Mouse (Mus musculus): ENCODE results near the gene Slc46a1.

Slc46a1 gene

GRCm38 (mm10) chr11:78455308-78455707 lies 10.2 kb upstream of the Slc46a1 start:
- DNase-seq (ENCODE audit: low read depth, low spot score) = no peak

- no peak for DNase-seq (ENCODE audit: low read depth, low spot score)
These were observed 6.8 kb upstream of the Slc46a1 start for GRCm38 (mm10) chr11:78458740-78459139.

- no peak for DNase-seq (ENCODE audit: low read depth, low spot score)
These were observed 3.6 kb upstream of the Slc46a1 start for GRCm38 (mm10) chr11:78461894-78462293.

GRCm38 (mm10) chr11:78462669-78463068 lies 2.8 kb upstream of the Slc46a1 start:
- DNase-seq (ENCODE audit: low read depth, low spot score) = no peak

- DNase-seq (ENCODE audit: low read depth, low spot score) = no peak
These were observed 2.0 kb upstream of the Slc46a1 start for GRCm38 (mm10) chr11:78463286-78464036.

- DNase-seq (ENCODE audit: low read depth, low spot score) = no peak
These were observed 381 bp upstream of the Slc46a1 start for GRCm38 (mm10) chr11:78465116-78465515.

- DNase-seq (ENCODE audit: low read depth, low spot score) = no peak
These were observed 880 bp downstream of the Slc46a1 start for GRCm38 (mm10) chr11:78466242-78466912.

- no peak for DNase-seq (ENCODE audit: low read depth, low spot score)
These were observed 2.0 kb downstream of the Slc46a1 start for GRCm38 (mm10) chr11:78467515-78467914.

- no peak for DNase-seq (ENCODE audit: low read depth, low spot score)
These were observed 2.4 kb downstream of the Slc46a1 start for GRCm38 (mm10) chr11:78467932-78468331.

GRCm38 (mm10) chr11:78471326-78472103 lies 6.0 kb downstream of the Slc46a1 start:
- no peak for DNase-seq (ENCODE audit: low read depth, low spot score)

GRCm38 (mm10) chr11:78475289-78475688 lies 9.8 kb downstream of the Slc46a1 start:
- DNase-seq (ENCODE audit: low read depth, low spot score) = no peak

- DNase-seq (ENCODE audit: low read depth, low spot score) = no peak
These were observed 18.1 kb downstream of the Slc46a1 start for GRCm38 (mm10) chr11:78483639-78484038.

GRCm38 (mm10) chr11:78488168-78488567 lies 22.7 kb downstream of the Slc46a1 start:
- no peak for DNase-seq (ENCODE audit: low read depth, low spot score)

- DNase-seq (ENCODE audit: low read depth, low spot score) = no peak
These were observed 25.3 kb downstream of the Slc46a1 start for GRCm38 (mm10) chr11:78490781-78491241.

- no peak for DNase-seq (ENCODE audit: low read depth, low spot score)
These were observed 30.4 kb downstream of the Slc46a1 start for GRCm38 (mm10) chr11:78495904-78496303.

- no peak for DNase-seq (ENCODE audit: low read depth, low spot score)
These were observed 31.6 kb downstream of the Slc46a1 start for GRCm38 (mm10) chr11:78497071-78497541.

- peak; percentile 91 for DNase-seq (ENCODE audit: low read depth, low spot score)
These were observed 32.3 kb downstream of the Slc46a1 start, which contains the start of gene Sarm1 for GRCm38 (mm10) chr11:78497544-78498522. Sarm1 (minus strand) TSS chr11:78497754.

GRCm38 (mm10) chr11:78499004-78499403 lies 33.5 kb downstream of the Slc46a1 start, which contains the start of gene Vtn:
Vtn (plus strand) TSS chr11:78499091.
- no peak for DNase-seq (ENCODE audit: low read depth, low spot score)

GRCm38 (mm10) chr11:78499543-78499942 lies 34.0 kb downstream of the Slc46a1 start:
- DNase-seq (ENCODE audit: low read depth, low spot score) = no peak

- no peak for DNase-seq (ENCODE audit: low read depth, low spot score)
These were observed 35.2 kb downstream of the Slc46a1 start for GRCm38 (mm10) chr11:78500623-78501202.
